Mouse (Mus musculus): ENCODE measurements around the gene Ddc.

Gene Ddc

DNA sequence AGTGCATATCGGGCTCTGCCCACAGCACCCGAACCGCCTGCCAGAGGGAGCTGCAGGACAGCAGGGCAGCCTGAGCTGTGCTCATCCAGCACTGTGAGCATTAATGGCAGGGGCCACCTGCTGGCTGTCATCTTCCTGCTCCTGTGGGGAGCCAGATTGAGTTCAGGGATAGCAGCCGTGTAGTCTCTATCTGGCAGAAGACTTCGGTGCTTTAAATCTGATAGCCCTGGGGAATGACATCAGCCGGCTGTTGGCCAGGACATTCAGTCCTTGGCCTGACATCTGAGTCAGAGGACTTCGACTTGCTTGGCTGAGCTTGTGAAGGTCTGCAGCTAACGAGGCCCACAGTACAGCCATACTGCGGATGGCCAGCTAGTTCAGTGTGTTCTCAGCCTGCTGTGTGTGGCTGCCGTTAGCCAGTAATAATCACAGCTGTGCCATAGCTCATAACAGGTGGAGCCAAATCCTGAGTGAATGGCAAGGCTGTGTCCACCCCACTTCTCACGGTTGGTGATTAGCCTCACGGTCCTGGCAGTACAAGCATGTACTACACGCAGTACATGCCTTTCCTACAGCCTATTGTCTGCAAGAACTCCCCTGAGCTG, 53.5 kb downstream of the Ddc start:
- 55% methylated on average over 13 of the region's 13 CpGs for WGBS

DNA sequence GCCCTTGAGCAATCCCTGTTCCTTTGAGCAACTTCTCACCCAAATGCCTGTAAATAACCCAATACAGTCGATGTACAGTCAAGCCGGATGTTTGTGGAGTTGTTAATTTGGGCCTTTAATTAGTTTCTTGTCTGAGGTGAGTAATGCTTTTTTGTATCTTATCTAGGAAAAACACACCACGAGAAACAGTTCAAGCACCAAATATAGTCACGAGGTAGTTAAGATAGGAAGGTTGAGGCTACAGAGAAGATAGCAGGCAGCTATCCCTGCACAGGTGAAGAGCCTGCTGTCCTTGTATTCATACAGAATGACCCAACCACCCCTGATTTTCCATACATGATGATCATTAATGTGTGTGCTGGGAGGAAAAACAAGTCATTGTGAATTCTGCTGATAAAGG, 56.4 kb downstream of the Ddc start:
- WGBS, result 88% methylated on average over 4 of the region's 4 CpGs

DNA sequence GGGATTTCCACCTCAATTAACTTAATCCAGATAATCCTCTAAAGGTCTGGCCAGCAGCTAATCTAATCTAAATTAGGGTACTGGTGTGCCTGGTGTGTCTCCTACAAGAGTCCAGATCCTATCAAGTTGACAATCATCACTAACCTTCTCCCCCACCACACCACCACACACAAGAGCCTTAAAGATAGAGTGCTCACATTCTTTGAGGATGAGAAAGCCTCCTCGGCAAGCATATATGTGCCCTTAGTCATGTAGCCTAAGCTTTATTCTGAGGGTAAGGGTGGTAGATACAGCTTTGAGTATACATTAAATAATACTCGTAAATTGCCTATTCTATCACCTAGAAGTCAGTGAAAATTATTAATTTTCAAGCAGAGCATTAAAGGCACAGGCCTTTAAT, 57.2 kb downstream of the Ddc start:
- 90% methylated on average over 2 of the region's 2 CpGs for WGBS

DNA sequence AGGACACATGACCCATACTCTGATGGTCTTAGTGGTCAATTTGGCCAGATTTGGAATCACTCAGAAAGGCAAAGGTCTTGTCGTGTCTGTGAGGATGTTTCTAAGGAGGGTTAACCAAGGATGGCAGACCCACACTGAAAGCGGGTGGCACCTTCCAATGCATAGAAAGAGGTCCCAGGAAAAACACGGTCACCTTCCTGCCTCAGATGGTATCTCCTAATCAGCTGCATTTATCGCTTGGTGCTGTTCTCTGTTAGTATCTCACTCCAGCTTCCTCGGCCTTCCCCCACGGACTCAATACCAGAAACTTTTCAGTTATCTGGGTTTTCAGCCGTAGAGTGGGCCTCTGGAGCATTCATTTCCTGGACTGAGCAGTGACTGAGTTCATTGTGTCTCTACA, 58.1 kb downstream of the Ddc start:
- 95% methylated on average over 7 of the region's 7 CpGs for WGBS

DNA sequence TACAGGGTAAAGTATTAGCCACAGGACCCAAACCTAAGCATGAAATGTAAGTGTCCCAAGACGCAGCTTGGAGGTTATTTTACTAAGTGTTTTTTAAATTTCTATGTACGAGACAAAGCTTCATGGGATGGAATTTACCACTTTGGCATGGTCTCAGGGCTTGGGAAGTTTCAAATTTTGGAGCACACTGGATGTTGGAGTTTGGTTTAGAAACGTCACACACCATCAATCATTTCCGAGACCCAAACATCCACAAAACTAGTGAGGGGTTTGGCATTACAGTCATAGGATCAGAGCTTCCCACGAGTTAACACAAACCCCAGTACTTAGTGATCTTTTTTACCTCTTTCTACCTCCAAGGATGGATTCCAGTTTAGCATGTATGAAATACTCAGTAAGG, 60.6 kb downstream of the Ddc start:
- 97% methylated on average over 5 of the region's 5 CpGs for WGBS

DNA sequence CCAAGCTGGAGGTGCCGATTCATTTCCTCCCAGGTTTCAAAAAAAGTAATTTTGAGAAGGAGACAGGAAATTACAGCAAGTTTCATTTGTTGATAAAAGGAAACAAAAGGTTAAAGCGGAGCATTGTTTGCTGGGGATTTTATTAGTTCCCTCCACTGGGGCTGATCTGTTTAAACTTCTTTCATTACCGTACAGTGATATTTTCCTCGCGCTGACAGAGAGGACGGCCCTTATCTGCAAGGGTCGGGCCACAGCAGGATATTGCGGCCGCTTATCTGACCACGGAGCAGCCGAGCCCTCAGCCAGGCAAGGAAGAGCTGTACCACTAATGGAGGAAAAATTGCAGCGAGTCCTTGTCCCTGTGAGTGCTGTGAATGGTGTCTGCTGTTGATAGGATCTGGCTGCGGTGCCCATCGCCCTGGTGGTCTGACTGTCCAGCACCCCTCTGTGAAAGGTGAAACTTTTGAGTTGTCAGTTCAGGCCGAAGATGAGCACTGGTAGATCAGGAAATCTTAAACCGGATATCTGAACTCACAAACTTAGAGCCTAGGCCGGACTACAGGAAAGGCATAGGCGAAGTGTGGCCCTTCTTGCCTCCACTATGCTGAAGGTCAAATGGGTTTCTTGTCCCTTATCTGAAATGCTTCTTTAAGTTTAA, 61.1 kb downstream of the Ddc start:
- WGBS, result 76% methylated on average over 18 of the region's 18 CpGs

DNA sequence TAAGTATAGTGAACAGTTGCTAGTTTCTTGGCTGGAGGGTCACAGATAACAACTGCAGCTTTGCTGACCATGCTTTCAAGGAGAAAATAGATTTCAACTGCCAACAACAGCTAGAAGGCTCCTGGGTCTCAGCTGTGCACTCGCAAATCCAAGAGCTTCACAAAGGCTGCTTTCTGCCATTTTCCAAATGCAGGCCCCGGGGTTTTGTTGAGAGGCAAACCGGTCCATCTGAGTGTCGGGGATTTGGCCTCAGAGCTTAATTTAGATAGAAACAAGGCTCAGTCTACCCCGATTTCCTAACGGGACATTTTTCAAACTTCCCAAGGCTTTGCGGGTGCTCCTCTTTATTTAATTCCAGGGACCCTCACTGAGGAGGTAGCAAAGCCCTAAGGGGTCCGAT, 61.7 kb downstream of the Ddc start:
- WGBS, result 62% methylated on average over 8 of the region's 8 CpGs

DNA sequence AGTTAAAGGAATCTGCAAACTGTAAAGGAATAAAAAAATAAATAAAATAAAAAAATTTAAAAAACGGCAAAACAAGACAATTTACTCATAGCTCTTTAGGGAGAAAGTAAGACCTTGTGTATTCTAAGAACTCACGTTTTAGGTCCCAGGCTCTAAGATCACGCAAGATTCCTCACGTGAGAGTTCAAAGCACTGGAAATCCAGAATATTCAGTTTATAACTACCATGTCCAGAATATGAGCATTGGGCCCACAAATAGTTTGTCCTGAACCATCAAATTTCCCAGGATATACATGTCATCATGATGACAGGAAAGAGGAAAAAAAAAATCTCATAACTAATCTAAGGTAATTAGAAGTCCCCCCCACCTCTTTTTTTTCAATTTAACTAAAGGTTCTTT, 62.2 kb downstream of the Ddc start:
- WGBS, result 98% methylated on average over 4 of the region's 4 CpGs

DNA sequence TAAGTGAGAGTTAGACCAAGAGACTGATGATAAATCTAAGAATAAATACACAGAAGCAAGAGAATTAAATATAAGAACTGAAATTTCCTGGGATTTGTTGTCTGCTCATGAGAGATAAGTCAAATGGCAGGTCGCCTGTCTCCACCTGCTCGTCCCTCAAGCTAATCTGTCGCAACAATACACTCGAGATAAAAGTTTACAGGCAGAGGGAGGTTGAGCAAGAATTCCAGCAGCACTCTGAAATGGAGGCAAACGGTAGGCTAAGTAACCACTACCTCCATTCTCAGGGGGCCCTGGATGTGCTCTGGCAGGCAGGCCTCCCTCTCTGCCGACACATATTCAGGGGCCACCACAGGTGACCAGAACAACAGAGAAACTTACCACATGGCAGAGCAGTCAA, 62.6 kb downstream of the Ddc start:
- 92% methylated on average over 6 of the region's 6 CpGs for WGBS

DNA sequence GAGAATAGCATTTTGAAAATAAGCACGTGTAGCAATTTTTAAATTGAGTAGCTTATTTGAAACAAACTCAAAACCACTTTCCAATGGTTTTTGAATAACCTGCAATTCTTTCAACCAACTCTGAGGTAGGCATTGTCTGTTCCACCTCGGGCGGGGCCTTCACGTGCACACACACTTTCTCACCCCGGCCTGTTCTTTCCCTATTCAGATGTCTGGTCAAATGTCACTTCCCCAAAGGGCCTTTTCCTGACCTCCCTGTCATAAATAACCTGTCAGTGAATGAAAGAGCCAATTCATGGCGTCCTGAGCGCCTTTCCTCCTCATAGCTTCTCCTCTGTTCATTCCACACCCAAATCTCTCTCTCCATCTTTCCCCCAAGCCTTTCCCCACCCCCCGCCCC, 64.8 kb downstream of the Ddc start:
- WGBS, result 88% methylated on average over 8 of the region's 8 CpGs

DNA sequence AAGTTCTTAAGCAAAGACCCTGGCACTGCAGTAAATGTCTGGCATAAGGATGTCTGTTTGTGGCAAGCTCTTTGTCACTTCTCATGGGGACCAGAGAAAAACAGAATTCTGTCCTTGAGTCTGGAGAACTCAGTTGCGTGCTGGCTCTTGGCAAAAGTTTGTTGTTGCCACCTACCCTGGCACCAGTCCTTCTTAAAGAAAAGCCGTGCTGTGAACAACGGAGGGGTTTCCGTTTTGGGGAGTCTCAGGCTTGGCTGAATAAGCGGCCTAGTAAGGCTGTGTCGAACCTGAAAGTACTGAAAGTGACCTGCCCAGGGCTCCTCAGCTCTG, 65.2 kb downstream of the Ddc start:
- WGBS, result 69% methylated on average over 6 of the region's 6 CpGs

DNA sequence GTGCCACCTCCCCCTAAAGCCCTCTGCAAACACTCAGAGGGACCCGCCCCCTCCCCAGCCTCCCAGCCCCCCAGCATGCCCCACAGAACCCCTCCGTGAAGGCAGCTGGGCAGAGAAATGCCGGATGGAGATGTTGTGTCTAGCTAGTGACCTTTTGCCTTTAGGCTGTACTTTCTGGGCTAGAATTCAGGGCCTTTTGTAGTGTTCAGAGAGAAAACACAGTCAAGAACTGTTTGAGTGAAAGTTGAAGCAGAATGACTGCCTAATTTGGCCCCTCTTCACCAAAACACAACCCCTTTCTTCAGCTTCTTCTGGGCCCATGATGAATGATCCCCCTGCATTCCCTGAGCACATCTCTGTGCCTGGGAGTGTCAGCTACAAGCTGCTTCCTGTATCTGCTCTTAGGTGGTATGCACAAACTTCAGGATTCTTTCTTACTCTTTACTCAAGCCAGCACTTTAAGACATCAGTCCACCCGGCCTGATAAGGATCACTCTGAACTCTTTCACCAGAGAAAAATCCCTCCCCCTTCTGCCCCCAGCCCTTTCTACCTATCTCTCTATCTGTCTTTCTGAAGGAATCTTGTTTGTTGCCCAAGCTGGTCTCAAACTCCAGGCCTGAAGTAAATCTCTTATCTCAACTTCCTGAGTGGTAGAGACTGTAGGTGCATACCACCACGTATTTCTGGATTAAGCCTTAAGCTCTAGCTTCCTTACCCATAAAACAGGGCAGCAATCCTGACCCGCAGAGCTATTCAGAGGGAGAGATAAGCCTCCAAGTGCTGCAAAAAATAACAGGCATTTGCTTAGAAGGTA, 65.8 kb downstream of the Ddc start:
- WGBS, result 69% methylated on average over 6 of the region's 6 CpGs

DNA sequence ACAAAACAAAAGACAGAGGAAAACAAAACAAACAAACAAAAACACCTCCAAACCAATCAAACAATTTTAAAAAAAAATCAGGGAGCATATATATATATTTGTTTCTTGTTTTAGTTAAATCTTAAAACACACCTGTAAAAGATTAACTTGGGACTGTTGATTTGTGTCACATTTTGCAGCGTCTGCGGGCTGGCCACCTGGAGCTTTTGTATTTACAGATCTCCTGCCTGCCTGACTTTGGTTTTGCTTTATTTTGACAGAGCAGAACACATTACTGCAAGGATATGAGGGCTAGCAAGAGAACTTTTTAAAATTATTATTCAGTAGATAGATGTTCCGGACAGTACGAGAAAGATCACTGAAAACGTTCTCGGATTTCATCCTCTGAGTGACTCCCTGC, 66.4 kb downstream of the Ddc start:
- WGBS, result 87% methylated on average over 6 of the region's 6 CpGs

DNA sequence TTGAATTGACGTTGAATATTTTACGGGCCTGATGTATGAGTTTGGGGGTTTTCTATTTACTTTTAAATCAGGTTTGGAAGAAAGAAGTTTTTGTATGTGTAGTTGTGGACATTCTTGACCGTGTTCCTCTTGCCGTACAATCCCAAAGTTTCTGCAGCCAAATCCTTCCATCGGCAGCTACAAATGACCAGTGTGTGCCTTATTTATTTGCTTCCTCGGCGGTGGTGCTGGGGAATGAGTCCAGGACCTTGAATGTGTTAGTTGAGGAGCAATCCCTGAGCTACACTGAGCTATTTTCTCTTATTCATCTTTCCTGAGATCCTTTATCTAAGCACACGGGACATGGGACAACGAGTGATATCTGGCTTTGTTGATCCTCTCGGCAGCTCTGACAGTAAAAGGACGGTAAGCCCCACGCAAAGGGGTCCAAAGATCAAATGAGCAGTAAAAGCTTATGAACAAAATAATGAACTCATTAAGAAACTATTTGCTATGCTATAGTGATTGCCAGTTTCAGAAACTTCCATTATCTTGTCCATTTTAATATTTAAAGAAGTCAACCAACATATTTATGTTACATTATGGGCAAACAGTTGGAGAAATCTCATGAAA, 67.0 kb downstream of the Ddc start:
- WGBS, result 81% methylated on average over 12 of the region's 12 CpGs

DNA sequence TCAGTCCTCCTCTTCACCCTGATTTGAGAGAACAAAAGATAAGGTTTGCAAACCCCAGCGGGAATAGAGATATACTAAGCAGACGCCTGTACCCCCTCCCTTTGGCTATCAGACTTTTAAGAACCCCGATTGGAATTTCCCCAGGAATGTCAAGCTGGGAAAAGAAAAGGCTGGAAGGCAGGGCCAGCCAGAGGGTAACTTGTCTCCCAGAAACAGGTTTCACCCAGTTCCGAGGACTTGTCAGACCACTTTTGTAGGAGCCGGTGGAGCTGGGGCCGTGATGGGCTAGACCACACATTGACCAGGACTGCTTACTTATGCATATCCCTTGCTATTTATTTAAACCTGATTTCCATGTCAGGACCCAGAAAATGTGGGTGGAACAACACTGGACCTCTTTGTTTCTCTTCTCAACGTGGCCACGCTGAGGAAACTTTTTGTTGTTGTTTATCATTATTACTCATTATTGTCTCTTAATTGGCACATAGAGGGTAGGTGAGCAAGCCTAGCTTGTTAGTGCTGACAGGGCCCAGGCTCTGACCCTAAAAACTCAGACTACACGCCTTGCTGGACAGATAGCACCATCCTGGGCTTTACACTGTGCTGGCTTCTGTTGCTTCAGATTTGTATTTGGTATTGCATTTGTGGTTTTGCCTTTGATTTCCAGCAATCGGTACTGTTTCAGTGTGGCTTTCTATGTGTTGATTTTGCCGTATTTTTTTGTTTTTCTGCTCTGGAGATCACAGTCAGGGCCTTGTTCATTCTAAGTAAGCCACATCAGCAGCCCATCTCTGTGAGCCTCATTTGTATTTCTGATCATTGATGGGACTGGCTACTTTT, 68.6 kb downstream of the Ddc start:
- WGBS, result 67% methylated on average over 11 of the region's 11 CpGs

DNA sequence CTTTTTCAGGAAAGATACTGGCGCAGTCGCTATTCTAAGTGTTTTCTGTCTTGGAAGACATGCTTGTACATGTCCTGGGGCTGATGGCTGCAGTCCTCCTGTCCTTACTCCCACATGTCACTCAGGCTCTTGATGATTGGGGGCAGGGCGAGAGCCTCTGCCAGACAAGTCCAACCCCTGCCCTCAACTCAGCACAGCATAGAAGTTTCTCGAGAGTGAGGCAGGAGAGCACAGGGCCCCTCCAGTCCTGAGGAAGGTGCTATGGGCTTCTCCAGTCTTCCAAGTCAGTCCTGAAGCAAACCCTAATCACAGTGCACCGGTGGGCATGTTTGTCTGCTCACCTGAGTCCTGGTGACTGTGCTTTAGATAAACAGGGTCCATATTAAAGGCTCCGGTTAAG, 69.2 kb downstream of the Ddc start:
- WGBS, result 66% methylated on average over 6 of the region's 6 CpGs

DNA sequence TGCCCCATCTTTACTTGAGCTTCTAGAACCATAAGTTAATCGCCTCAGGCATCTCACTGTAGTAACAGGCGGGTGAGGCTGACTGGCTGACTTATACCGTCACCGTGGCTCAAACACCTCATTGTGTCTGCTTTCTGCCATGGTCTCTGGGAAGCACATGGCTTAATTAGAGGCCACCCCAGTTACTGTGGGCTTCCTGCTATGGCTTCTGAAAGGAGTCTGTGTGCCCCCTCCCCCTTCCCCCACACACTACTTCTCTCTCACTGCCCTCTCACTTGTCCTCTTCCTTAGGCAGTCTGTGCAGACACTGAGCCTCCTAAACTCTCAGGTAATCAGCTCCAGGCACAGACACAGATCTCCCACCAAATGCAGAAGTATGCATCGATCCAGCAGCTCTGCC, 69.7 kb downstream of the Ddc start:
- 57% methylated on average over 5 of the region's 5 CpGs for WGBS

DNA sequence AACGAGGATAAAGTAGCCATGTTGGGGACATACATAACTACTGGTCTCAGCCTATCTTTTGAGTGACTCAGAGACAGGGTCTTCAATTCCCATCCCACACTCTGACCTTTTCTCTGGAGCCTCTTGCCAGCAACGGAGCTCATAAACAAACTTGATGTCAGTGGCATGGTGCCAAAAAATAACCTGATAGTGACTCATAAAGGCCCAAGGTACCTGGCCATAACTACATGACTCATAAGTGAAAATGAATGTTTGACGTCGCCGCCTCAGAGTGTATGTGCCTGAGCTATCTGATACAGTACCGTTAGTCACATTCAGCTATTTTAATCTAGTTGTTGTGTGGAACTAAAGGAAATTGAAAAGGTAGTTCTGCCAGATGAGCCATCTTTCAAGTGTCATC, 72.3 kb downstream of the Ddc start:
- 73% methylated on average over 6 of the region's 6 CpGs for WGBS

DNA sequence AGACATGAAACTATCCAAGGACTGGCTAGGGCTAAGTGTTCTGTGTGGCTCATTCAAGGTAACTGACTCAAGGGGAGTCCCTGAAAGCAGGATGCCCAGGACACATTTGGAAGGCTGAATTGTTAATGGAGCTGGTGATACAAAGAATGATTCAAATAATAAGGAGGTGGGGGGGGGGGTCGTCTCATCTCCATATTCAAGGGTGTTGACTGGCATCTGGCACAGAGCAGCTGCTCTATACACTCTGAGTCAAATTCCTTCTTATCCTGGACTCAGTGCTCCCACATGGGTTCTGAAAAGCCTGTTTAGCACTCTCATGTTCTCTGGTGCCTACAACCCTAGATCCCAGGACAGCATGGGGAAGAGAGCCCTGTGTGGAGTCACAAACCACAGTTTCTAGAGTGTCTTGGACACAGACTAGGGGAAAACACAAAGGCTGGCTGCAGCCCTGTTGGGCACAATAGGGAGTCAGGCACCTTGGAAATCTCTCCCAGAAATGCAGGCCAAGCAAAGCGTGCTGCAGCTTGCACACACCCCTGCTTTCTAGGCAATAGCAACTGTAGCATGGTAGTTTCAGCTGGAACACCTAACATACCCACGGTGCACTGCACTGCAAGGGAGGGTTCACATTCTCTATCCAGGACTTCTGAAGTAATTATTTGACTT, 72.8 kb downstream of the Ddc start:
- 61% methylated on average over 3 of the region's 3 CpGs for WGBS

DNA sequence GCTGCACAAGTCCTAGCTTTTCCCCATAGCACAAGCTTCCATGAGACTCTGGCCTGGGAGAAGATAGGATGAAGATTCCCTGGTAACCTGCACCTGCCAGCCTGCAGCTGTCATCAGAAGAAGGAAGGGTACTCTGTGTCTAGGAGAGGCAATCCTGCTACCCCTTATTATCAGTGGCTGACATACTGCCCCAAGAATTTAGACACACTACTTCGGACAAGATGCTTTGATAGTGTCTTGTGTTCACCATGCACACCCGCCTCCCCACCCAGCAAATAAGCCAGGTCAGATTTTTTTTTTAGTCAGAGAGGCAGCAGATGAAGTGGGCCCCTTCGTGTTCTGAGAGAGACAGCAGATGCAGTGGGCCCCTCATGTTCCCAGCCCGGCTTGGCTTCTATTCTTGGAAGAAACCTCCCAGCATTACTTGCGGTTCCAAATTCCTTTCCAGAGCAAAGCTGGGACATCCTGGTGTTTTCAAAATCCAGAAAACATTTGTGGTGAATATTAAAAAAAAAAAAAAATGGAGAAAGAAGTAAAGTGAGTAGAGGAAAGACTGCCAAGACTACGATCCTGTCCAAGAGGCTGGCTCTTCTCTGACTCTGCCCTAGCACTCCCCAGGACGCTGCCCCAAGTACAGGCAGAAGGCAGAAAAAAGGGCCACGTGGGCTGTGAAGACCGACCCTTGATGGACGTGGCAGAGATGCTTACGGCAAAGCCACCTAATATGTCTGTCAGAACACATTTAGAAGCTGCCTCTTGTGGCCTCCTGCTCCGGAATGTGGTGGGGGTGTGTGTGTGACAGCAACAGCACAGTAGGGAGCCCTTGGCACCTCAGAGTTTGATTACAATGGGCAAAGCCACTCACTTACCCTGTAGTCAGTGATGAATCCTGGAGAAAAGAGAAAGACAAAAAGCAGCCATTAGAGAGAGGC, 73.7 kb downstream of the Ddc start:
- 70% methylated on average over 12 of the region's 12 CpGs for WGBS

Data from cerebral cortex, adult 2 months (tissue).